ENCODE assay signal across 11 mouse cellular contexts in genomic region chr11:113184095-113184494, GRCm38 (mm10).
DNase-seq lines count a peak whose midpoint lies in the region; ATAC-seq and TF ChIP-seq lines count a peak whose summit lies in the region.
"Had no signal": no experiment of that assay in that cellular context is flagged by ENCODE, and none has a peak within 500 bp of the region (broad histone marks: within the 10 kb centered on the region; RNA-seq: fewer than 3 reads in every experiment).

No protein-coding gene starts in this region.

- H3K27ac ChIP-seq in intestine, embryonic 15.5 days: no peak overlapping the region
- H3K27ac ChIP-seq in intestine, postnatal 0 days (ENCODE audit: low read depth, low read length): no peak overlapping the region
- peak overlapping the region; percentile 76 for H3K27ac ChIP-seq in embryonic facial prominence, embryonic 10.5 days (replicated peaks)
- H3K27ac ChIP-seq in midbrain, embryonic 14.5 days (replicated peaks; ENCODE audit: low read depth, low read length): peak overlapping the region; percentile 61
- H3K27ac ChIP-seq: macrophage had no signal

- H3K27me3 ChIP-seq in intestine, embryonic 15.5 days (replicated peaks): no peaks in the 10 kb centered on the region
- no peaks in the 10 kb centered on the region for H3K27me3 ChIP-seq in intestine, postnatal 0 days (replicated peaks; ENCODE audit: control insufficient read depth, insufficient read depth, low read length)
- 0 out of 2 replicates have a peak, but pooled peaks cover 18% of the 10 kb centered on the region for H3K27me3 ChIP-seq in embryonic facial prominence, embryonic 10.5 days (replicated peaks; ENCODE audit: low read depth, poor library complexity, severe bottlenecking)
- no peaks in the 10 kb centered on the region for H3K27me3 ChIP-seq in midbrain, embryonic 14.5 days (ENCODE audit: control insufficient read depth, insufficient read depth, low read length)

- no peak overlapping the region for H3K4me3 ChIP-seq in intestine, embryonic 15.5 days (replicated peaks)
- H3K4me3 ChIP-seq in intestine, postnatal 0 days (ENCODE audit: low read depth, low read length): no peak overlapping the region
- H3K4me3 ChIP-seq in embryonic facial prominence, embryonic 10.5 days: no peak overlapping the region
- no peak overlapping the region for H3K4me3 ChIP-seq in midbrain, embryonic 14.5 days (replicated peaks; ENCODE audit: low read depth, low read length)

- peak; percentile 20; the same call in 1 of the 2 replicates for ATAC-seq in intestine, embryonic 15.5 days
- no peak for ATAC-seq in intestine, postnatal 0 days
- ATAC-seq in midbrain, embryonic 14.5 days (ENCODE audit: low FRiP score, low TSS enrichment): no peak

- H3K36me3 ChIP-seq in intestine, embryonic 15.5 days: no peaks in the 10 kb centered on the region
- H3K36me3 ChIP-seq in intestine, postnatal 0 days (ENCODE audit: control insufficient read depth, insufficient read depth): no peaks in the 10 kb centered on the region
- H3K36me3 ChIP-seq in embryonic facial prominence, embryonic 10.5 days (replicated peaks): no peaks in the 10 kb centered on the region
- no peaks in the 10 kb centered on the region for H3K36me3 ChIP-seq in midbrain, embryonic 14.5 days (ENCODE audit: control insufficient read depth, insufficient read depth, low read length)

- no peak for TF ChIP-seq CTCF in intestine, postnatal 0 days (IDR thresholded peaks at IDR 0.05; ENCODE audit: low read depth)

- no peaks in the 10 kb centered on the region for H3K9me3 ChIP-seq in intestine, embryonic 15.5 days
- no peaks in the 10 kb centered on the region for H3K9me3 ChIP-seq in intestine, postnatal 0 days (ENCODE audit: control insufficient read depth)
- H3K9me3 ChIP-seq in embryonic facial prominence, embryonic 10.5 days: no peaks in the 10 kb centered on the region; the same call in 1 of the 2 replicates
- H3K9me3 ChIP-seq in midbrain, embryonic 14.5 days (ENCODE audit: control insufficient read depth, low read length): no peaks in the 10 kb centered on the region

- no peak overlapping the region for H3K4me2 ChIP-seq in intestine, embryonic 15.5 days (replicated peaks)
- no peak overlapping the region for H3K4me2 ChIP-seq in intestine, postnatal 0 days (replicated peaks; ENCODE audit: low read depth)
- H3K4me2 ChIP-seq in midbrain, embryonic 14.5 days (ENCODE audit: low read length): no peak overlapping the region

- 24% methylated on average over 9 of the region's 9 CpGs for WGBS in intestine, embryonic 15.5 days
- 35% methylated on average over 9 of the region's 9 CpGs for WGBS in intestine, postnatal 0 days
- WGBS in embryonic facial prominence, embryonic 10.5 days: 9% methylated on average over 9 of the region's 9 CpGs
- 10% methylated on average over 9 of the region's 9 CpGs for WGBS in midbrain, embryonic 14.5 days

- no peak overlapping the region for H3K9ac ChIP-seq in intestine, embryonic 15.5 days
- no peak overlapping the region for H3K9ac ChIP-seq in intestine, postnatal 0 days (ENCODE audit: low read depth, low read length)
- H3K9ac ChIP-seq in midbrain, embryonic 14.5 days (replicated peaks; ENCODE audit: low read length): no peak overlapping the region

- DNase-seq in embryonic facial prominence, embryonic 10.5 days (ENCODE audit: low spot score): peak; percentile 53
- DNase-seq in forelimb bud, embryonic 11.5 days (ENCODE audit: low read depth, low spot score): peak; percentile 52
- no peak for DNase-seq in midbrain, embryonic 14.5 days
- DNase-seq in right cerebral cortex, adult 18-20 months: no peak
- DNase-seq in cerebellum, postnatal 10 days: no peak
- DNase-seq in urinary bladder, postnatal 36 days (ENCODE audit: low spot score in 2 of 2): no peak
- DNase-seq: kidney, postnatal 14 days; thymus, adult 2 months had no signal

- peaks cover 14% of the 10 kb centered on the region; the same call in 1 of the 2 replicates for H3K4me1 ChIP-seq in intestine, embryonic 15.5 days (replicated peaks)
- no peaks in the 10 kb centered on the region for H3K4me1 ChIP-seq in intestine, postnatal 0 days (replicated peaks; ENCODE audit: control insufficient read depth, insufficient read depth, low read length)
- peaks cover 94% of the 10 kb centered on the region for H3K4me1 ChIP-seq in embryonic facial prominence, embryonic 10.5 days
- H3K4me1 ChIP-seq in midbrain, embryonic 14.5 days (ENCODE audit: control insufficient read depth, insufficient read depth, low read length): peaks cover 18% of the 10 kb centered on the region

Comparison
In these comparisons a context has a peak if more than half of its experiments do, and no peak if none do; other contexts are left out.
1. H3K27ac ChIP-seq: peak in embryonic facial prominence, embryonic 10.5 days (single experiment) and midbrain, embryonic 14.5 days (single experiment); none in intestine, embryonic 15.5 days (single experiment) and intestine, postnatal 0 days (single experiment).
2. DNase-seq: peak in embryonic facial prominence, embryonic 10.5 days (single experiment) and forelimb bud, embryonic 11.5 days (single experiment); none in midbrain, embryonic 14.5 days (single experiment), right cerebral cortex, adult 18-20 months (single experiment), cerebellum, postnatal 10 days (0 of 2) and urinary bladder, postnatal 36 days (0 of 2).